Mouse (Mus musculus) bone marrow macrophage, adult 2 months (primary cell): ENCODE data around the gene 1700023F06Rik. TPM values are rescaled to one million over a fixed set of nuclear protein-coding genes. Genes with fewer than 3 reads are reported as not detected.
A peak's percentile ranks its signal among the peaks of the same experiment; 100 is the strongest.
"Not testable (repeated sequence)": the region's sequence is repeated elsewhere in the genome, so short reads cannot be mapped to it uniquely, and the experiment has no call there.

Experiments used
- H3K27ac ChIP-seq: 2 replicates; pipeline ENCODE4 v1.5.1; 2012; ENCODE audit warnings: low read depth, low read length; ENCODE audit not compliant: insufficient read depth
- H3K4me1 ChIP-seq: 2 replicates; pipeline ENCODE4 v1.6.1; 2012; ENCODE audit warnings: low read length; ENCODE audit not compliant: control insufficient read depth, insufficient read depth
- H3K4me3 ChIP-seq: 2 replicates; pipeline ENCODE4 v1.5.1; 2012; ENCODE audit warnings: mild to moderate bottlenecking, low read length, moderate library complexity; ENCODE audit not compliant: insufficient read depth
- CTCF ChIP-seq: IDR thresholded peaks from 2 replicates; pipeline ENCODE4 v1.5.1; 2012; ENCODE audit warnings: low read depth, mild to moderate bottlenecking, low read length, moderate library complexity
- POLR2A ChIP-seq: IDR thresholded peaks from 2 replicates; pipeline ENCODE4 v1.6.1; 2012; ENCODE audit warnings: mild to moderate bottlenecking, low read depth, low read length, borderline replicate concordance
- polyA plus RNA-seq: library from polyadenylated mRNA; stranded (reverse); fragments of >200 nt; gene quantifications from 2 replicates; pipeline ENCODE4 v1.2.4, GENCODE M21; 2012; ENCODE audit not compliant: missing spikeins, insufficient read depth, insufficient read length

Gene 1700023F06Rik
- polyA plus RNA-seq, 1 experiment, result not detected

DNA sequence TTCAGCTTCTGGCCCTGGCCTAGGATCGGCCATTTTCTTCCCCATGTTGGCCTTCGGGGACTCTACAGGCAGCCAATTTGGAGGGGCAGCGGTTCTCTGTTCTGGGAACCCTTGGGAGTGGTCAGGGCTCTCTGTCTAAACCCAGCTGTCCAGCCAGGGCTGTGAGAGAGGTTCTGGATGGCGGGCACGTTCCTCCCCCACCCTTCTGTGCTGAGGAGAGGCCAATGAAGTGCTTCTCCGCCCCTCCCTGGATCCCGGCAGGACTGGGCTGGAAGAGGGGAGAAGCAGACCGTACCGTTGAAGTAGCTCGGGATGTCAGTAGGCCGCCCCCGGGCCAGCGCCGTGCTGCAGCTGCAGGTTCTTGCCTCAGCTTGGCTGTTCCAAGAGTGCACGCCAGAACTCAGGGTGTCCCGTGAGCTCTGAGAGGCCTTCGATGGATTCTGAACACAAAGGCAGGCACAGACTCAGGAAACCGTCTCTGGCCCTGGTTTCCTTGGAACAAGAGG, 15.6 kb upstream of the 1700023F06Rik start:
- H3K4me1 ChIP-seq, result peaks cover 36% of the 10 kb centered on the region
- peak overlapping the region; percentile 22 for H3K4me3 ChIP-seq
- TF ChIP-seq POLR2A, result no peak
- H3K27ac ChIP-seq, result peak overlapping the region; percentile 99

DNA sequence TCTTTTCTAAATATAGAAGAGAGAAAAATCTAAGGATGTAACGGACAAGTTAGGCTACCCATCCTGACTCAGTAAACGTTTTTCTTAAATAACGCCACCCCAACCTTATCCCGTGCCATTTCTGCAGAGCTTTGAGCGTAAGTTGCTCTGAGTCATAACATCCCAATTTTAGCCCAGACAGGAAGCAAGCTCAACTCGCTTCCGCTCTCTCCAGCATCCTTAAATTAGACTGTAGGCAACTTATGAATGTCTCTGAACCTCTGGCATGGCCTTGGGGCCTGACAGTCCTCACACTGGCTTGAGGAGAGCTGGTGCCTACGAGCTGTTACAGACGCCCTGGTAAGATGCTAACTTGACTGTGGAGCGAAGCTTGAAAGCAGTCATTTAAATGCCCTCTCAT, 15.1 kb upstream of the 1700023F06Rik start:
- Histone ChIP-seq H3K4me3 (peak overlapping the region; percentile 22; the same call in 1 of the 2 replicates), H3K4me1 (peaks cover 38% of the 10 kb centered on the region), H3K27ac (peak overlapping the region; percentile 99)
- TF ChIP-seq CTCF (no peak), POLR2A (no peak)

- H3K4me3 ChIP-seq, result not testable (repeated sequence)
- peak overlapping the region; percentile 94 for H3K27ac ChIP-seq
- peaks cover 41% of the 10 kb centered on the region for H3K4me1 ChIP-seq
Observed at GRCm38 (mm10) chr11:103222718-103223117, 14.4 kb upstream of the 1700023F06Rik start.

GRCm38 (mm10) chr11:103221437-103221836, 13.1 kb upstream of the 1700023F06Rik start:
- Histone ChIP-seq H3K27ac (no peak overlapping the region), H3K4me1 (peaks cover 47% of the 10 kb centered on the region), H3K4me3 (no peak overlapping the region)
- TF ChIP-seq POLR2A (no peak), CTCF (no peak)

DNA sequence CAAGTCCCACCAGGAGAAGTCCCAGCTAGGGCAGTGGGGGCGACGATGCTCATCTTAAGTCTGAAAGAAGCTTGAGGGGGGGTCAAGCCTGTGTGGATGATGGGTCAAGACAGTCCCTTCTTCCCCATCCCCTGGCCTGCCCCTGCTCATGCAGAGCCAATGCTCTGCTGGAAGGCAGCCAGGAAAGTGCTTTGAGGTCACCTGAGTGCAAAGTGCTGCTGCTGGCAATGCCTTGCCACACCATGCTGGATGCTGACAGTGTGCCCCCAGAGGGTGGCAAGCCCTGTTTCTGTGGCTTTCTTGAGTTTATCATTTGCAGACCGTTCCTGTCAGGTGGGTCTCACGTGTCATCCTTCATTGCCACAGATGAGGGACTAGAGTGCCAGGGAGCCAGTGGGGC, 11.6 kb upstream of the 1700023F06Rik start:
- Histone ChIP-seq H3K4me1 (peaks cover 42% of the 10 kb centered on the region), H3K4me3 (no peak overlapping the region), H3K27ac (no peak overlapping the region)
- TF ChIP-seq CTCF (no peak), POLR2A (no peak)

- H3K27ac ChIP-seq, result no peak overlapping the region
- H3K4me3 ChIP-seq, result no peak overlapping the region
- H3K4me1 ChIP-seq, result peaks cover 37% of the 10 kb centered on the region
- TF ChIP-seq POLR2A (no peak), CTCF (no peak)
Observed at GRCm38 (mm10) chr11:103219259-103219658, 10.9 kb upstream of the 1700023F06Rik start.

- Histone ChIP-seq H3K4me1 (peaks cover 34% of the 10 kb centered on the region), H3K27ac (no peak overlapping the region), H3K4me3 (peak overlapping the region; percentile 59)
- no peak for TF ChIP-seq POLR2A
- TF ChIP-seq CTCF, result no peak
Observed at GRCm38 (mm10) chr11:103218517-103218901, 10.2 kb upstream of the 1700023F06Rik start.

DNA sequence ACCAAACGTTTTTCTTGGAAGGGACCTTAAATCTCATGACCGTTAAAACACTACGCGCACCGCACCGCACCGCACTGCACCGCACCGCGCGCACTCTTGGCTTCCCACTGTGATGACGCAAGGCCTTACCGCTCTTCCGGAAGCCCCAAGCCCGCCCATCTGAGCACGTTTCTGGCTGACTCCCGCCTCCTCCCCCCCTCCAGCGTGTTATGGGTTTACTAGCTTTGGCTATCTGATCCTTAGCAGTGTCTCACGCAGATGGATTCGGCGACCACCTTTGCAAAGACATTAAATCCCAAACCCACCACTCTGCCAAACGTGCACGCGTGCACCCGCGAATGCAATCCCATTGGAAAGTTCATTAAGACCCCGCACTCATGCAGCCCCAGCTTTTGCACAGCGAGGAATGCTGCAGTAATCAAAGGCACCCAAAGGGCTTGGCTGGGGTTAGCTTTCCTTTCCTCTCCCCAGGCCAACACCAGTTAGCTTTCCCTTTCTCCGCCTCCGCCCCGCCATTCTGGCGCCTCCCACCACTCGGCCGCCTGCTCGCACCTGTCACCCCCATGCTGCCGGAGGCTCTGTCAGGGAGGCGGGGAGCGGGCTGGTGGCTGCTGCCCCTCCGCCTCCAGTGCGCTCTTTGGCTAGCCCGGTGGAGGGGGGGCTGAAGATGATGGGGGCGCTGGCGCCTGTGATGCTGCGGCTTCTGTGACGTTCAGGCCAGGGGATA, 9.6 kb upstream of the 1700023F06Rik start, which contains the start of gene Spata32:
TSS of gene Spata32 (minus strand) at position 643 of the 727 bp plus-strand sequence.
- TF ChIP-seq POLR2A (no peak), CTCF (no peak)
- Histone ChIP-seq H3K4me3 (peak within 1 kb of the TSS; percentile 59), H3K27ac (no peak within 1 kb of the TSS; the same call in 1 of the 2 replicates), H3K4me1 (peaks cover 31% of the 10 kb centered on the region)

DNA sequence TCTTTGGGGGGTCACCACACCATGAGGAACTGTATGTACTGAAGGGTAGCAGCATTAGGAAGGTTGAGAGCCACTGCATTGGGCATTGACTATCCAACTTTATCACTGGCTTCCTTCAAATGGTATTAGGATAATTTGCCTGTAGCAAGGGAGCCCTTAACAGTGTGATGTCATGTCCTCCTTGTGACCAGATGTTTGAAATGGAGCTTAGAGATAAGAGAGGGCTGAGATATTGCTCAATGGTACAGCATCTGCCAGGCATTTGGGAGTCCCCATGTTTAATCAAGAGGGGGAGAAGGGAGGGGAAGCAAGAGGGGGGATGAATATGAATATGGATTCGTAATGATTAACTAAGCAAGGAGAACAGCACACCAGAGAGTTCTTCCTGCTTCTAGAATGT, 7.0 kb upstream of the 1700023F06Rik start:
- no peak for TF ChIP-seq CTCF
- no peak for TF ChIP-seq POLR2A
- H3K4me1 ChIP-seq, result peaks cover 19% of the 10 kb centered on the region
- H3K27ac ChIP-seq, result no peak overlapping the region

GRCm38 (mm10) chr11:103213712-103214111, 5.4 kb upstream of the 1700023F06Rik start:
- TF ChIP-seq POLR2A, result no peak
- peak; percentile 36; the same call in 1 of the 2 replicates for TF ChIP-seq CTCF
- no peak overlapping the region for H3K27ac ChIP-seq
- H3K4me3 ChIP-seq, result no peak overlapping the region
- H3K4me1 ChIP-seq, result peaks cover 19% of the 10 kb centered on the region

More for the DNA sequence above, 7.0 kb upstream of the 1700023F06Rik start:
- H3K4me3 ChIP-seq, result no peak overlapping the region

GRCm38 (mm10) chr11:103210291-103210690, 1.9 kb upstream of the 1700023F06Rik start:
- H3K4me1 ChIP-seq, result peaks cover 7% of the 10 kb centered on the region; the same call in 1 of the 2 replicates
- TF ChIP-seq CTCF (no peak), POLR2A (no peak)
- H3K4me3 ChIP-seq, result no peak overlapping the region
- no peak overlapping the region for H3K27ac ChIP-seq
